Mouse (Mus musculus): ENCODE measurements around the gene Elf5. TPM values are rescaled to one million over a fixed set of nuclear protein-coding genes. Genes with fewer than 3 reads are reported as not detected.
A peak's percentile ranks its signal among the peaks of the same experiment; 100 is the strongest.

Gene Elf5
- total RNA-seq, 2 experiments from 2014 or later: 0.54 to 3.0 TPM

DNA sequence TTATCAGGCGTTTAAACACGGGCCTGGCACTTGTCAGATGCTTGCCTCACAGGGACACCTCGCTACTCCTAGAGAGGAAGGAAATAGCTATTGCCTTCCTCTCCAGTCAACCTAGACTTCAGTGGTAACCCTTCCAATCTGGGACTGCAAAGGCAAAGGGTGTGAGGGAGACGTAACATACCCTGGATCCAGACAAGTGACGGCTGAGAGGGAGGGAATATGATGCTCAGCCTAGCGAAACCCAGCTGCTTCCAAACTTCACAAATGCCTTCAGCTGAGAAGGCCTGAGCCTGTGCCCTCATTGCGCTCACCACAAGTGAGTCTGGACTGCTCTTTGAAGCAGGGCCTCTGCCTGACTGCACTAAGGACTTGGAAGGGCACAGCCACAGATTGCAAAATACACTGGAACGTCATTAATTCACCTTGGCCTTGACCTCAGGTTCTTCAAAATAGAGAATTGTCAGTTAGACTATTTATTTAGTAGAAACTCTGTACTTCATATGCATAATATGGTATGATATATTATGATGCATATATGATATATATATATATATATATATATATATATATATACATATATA lies 21.3 kb downstream of the Elf5 start:
- DNase-seq (ENCODE audit: low spot score in 2 of 2): no peak

DNA sequence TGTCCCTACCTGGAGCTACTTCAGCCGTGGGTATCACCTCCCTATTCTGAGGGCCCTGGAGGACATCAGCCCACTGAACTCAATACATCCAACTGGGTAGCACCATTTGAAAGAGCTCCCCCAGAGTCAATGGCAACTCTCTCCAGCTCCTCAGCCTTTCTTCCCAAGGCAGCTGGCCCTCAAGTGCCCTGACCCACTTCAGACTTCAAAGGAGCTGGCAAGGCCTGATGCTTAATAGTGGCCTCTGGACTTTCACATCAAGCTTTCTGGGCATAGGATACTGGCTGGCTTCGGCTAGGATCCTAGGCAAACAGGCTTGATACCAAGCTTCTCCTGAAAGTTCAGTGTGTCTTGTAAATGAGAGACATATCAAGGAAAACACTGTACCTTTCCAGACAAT lies 23.6 kb downstream of the Elf5 start:
- DNase-seq (ENCODE audit: low spot score in 2 of 2): no peak

- no peak for DNase-seq (ENCODE audit: low spot score in 2 of 2)
Observed at GRCm38 (mm10) chr2:103436534-103436933, 25.0 kb downstream of the Elf5 start.

GRCm38 (mm10) chr2:103439071-103439622 lies 27.7 kb downstream of the Elf5 start:
- DNase-seq (ENCODE audit: low spot score in 2 of 2): no peak

DNA sequence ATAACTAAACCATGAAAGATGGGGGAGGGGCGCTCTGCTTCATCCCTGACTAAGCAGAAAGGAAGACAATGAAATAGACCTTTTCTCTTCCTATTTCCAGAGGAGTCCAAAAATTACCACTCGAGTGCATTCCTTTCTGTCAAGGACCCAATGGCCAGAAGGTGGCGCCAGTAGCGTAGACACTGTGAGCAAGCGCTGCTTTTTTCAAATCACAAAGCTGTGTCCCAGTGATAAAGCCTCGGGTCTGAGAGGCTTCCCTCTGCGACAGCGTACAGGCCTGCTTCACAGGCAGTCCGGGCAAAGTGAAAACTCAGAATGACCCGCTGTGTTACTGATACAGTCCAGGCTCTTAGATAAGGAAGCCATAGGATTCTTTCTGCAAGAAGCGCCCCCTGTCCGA lies 28.2 kb downstream of the Elf5 start:
- DNase-seq (ENCODE audit: low spot score in 2 of 2): peak; percentile 20 to 70

DNA sequence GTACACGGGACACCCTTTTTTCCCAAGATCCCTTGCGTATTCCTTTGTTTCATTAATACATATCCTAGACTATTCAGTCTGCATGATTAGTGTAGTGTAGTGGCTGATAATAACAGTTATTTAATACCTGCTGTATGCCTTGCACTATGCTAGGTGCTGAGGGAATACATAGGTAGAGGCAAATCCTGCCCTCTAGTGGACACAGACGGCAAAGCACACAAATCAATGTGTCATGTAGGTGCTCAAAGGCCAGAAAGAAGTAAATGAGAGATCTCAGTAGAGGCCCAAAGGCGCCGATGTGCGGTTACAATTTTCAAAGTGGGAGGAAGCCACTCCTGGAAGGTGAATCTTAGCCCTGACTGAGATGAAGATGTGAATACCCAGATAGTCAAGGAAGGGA lies 34.3 kb downstream of the Elf5 start:
- DNase-seq (ENCODE audit: low spot score in 2 of 2): no peak

DNA sequence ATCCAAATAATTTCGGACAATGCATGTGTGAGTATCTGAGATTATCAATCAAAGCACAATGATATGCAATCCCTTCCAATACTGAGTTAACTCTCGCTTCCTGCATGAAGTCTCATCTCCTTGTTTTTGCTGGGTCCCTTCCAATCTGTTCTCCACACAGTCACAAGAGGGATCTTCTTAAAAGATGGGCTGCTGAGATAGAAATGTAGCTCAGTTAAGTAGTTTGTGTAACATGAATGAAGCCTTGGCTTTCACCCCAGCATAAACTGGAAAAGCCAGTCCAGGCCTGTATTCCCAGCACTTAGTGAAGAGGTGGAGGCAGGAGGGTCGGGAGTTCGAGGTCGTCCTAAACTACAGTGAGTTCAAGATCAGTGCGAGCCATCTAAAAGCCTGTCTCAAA lies 34.8 kb downstream of the Elf5 start:
- no peak for DNase-seq (ENCODE audit: low spot score in 2 of 2)

- no peak for DNase-seq (ENCODE audit: low spot score in 2 of 2)
Observed at GRCm38 (mm10) chr2:103448947-103449560, 37.6 kb downstream of the Elf5 start.

GRCm38 (mm10) chr2:103449813-103450212 lies 38.3 kb downstream of the Elf5 start:
- DNase-seq (ENCODE audit: low spot score in 2 of 2): no peak

DNA sequence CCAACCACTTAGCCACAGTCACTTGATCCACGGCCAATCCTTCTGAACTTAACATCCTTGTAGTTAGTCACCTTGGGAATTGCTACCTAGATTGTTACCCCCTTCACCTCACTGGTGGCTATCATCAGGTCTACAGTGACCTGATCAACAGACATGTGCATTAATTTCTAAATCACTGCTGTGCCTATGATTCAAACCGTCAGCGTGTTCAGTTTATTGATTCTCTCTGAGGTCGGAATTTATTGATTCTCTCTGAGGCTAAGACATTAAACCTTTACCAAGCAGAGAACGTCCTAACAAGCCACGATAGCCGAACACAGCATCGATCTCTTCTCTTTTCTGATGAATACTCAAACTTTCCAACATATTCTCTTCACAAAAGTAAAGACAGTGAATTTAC lies 38.8 kb downstream of the Elf5 start:
- no peak for DNase-seq (ENCODE audit: low spot score in 2 of 2)

DNA sequence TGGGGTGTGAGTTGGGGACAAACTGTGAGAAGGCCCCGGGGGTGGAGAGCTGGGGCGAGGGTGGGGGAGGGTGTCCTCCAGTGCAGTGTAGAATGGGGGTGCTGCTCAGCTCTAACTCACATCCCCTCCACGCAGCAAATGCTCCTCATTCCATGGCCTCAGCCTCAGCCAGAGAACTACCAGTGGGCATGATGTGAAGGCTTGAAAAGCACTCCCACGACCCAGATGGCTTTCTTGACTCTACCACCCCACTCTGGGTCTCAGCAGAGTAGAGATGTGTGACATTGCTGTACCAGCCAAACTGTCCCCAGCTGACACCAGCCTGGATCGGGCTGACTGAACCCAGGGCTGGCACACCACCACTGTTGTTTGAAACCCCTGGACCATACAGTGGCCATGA lies 41.1 kb downstream of the Elf5 start:
- no peak for DNase-seq (ENCODE audit: low spot score in 2 of 2)

DNA sequence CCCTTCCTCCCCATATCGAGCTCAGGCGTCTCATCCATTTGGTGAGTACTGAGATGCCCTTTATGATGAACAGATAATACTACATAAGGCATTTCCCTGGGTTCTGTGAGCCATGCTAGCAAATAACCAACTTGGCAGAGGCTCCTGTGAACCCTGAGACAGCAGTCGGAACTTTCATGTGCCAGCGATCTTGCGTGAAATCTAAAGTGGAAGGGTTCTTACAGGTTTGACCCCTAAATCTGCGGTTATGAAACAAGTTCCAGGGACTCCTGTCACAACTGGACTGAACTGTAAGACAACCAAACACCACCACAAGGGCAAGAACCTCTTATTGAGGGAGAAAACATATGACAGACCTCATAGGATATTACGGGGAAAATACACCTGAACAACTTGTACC lies 44.3 kb downstream of the Elf5 start:
- DNase-seq (ENCODE audit: low spot score in 2 of 2): no peak

DNA sequence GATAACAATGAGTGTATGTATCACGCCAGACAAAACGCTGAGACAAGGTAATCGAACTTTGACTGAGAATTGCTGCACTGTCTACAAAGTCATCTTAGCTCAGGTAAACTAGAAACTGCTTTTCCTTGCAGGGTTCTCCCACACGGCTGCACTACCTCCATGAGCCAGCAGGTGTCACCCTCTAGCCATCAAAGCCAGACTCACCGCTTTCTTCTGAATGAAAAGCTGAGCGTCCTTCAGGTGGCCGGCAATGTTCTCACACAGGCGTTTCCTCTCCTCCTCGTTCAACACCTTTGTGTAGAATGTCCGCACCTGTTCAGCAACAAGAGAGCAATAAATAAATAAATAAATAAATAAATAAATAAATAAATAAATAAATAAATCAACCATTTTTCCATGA lies 45.2 kb downstream of the Elf5 start:
- peak; percentile 53 to 70 for DNase-seq (ENCODE audit: low spot score in 2 of 2)

DNA sequence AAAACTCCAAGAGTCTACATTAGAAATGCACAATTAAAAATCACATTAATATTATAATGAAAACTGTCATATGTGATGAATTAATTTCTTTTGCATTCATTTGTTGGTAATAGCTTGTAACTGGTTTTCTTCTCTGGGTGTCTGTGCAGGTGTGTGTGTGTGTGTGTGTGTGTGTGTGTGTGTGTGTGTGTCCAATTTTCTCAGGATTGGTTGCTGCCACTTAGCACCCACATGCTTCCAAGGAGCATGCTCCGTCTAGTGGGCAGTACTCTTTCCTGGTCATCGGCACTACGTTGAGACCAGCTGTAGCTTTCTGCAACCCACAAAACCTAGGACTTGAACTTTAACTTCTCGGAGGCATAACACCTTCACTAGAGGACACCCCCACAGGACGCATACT lies 45.6 kb downstream of the Elf5 start:
- DNase-seq (ENCODE audit: low spot score in 2 of 2): no peak

- DNase-seq (ENCODE audit: low spot score in 2 of 2): no peak
Observed at GRCm38 (mm10) chr2:103457628-103458027, 46.1 kb downstream of the Elf5 start.

DNA sequence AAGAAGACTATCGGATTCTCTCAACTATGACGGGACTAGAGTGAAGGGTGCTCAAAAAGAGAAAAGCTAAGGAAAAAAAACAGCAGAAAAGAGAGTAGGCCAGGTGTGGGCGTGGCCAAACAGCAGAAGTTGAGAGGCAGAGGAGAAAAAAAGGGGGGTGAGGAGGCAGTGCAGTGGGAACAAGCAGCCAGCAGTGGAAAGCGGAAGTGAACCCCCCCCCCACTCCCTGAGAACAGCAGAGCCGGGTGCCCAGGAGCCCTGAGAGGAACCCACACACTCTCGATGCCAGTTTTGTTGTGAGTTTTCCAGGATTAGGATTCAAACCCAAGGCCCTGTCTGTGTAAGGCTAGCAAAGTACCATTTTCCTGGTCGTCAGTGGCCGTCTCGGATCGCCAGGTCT lies 47.6 kb downstream of the Elf5 start:
- no peak for DNase-seq (ENCODE audit: low spot score in 2 of 2)

GRCm38 (mm10) chr2:103461210-103461609 lies 49.7 kb downstream of the Elf5 start:
- no peak for DNase-seq (ENCODE audit: low spot score in 2 of 2)

DNA sequence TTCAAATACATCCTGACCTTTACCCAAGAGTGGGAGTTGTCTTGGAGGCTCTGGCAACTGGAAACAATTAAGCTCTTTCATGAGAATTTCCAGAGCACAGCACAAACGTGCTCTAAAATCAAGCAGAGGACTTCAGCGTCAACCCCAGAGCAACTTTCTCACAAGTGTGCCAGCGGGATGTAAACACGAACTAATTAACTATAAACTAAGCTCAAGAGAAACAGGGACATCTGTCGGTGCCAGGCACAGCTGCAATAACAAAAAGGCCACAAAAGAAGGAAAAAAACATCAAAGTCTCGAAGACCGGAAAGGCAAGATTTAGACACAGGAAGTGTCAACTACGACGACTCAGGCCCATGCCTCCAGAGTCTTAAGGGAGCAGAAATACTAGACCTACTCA lies 50.3 kb downstream of the Elf5 start:
- DNase-seq (ENCODE audit: low spot score in 2 of 2): no peak

- no peak for DNase-seq (ENCODE audit: low spot score in 2 of 2)
Observed at GRCm38 (mm10) chr2:103462746-103463145, 51.3 kb downstream of the Elf5 start.

- no peak for DNase-seq (ENCODE audit: low spot score in 2 of 2)
Observed at GRCm38 (mm10) chr2:103464524-103464923, 53.0 kb downstream of the Elf5 start.

GRCm38 (mm10) chr2:103465429-103465828 lies 53.9 kb downstream of the Elf5 start:
- no peak for DNase-seq (ENCODE audit: low spot score in 2 of 2)

DNA sequence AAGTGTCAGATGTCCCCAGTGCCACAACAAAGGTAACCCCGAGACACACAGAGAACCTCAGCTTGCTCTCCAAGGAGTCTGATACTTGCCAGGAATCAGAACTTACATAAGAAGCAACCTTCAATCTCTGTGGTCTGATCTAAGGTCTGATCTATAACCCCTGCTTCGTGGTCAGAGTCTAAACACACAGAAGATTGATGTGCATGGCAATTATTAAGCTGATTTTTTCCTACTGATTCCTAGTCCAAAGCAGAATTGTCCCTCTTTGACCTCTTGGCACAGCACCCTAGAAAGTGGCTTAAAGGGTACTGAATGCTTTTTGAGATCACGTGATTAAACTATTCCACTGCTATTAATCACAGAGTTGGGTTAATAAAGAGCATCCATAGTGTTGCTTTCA lies 54.8 kb downstream of the Elf5 start:
- no peak for DNase-seq (ENCODE audit: low spot score in 2 of 2)

GRCm38 (mm10) chr2:103466984-103467588 lies 55.6 kb downstream of the Elf5 start:
- DNase-seq (ENCODE audit: low spot score in 2 of 2): no peak
